Mouse (Mus musculus) urinary bladder, postnatal 10 days (tissue): ENCODE data around the gene Tnrc6b.

Experiments
- DNase-seq: peaks from one replicate; pipeline ENCODE4 v3.0.0; 2022; ENCODE audit warnings: low spot score

Tnrc6b gene

GRCm38 (mm10) chr15:80710608-80711363, at the start of gene Tnrc6b:
Gene Tnrc6b (plus strand): TSS chr15:80711313.
- DNase-seq = peak; percentile 96

GRCm38 (mm10) chr15:80664444-80664843, 46.7 kb upstream of the Tnrc6b start:
- no peak for DNase-seq

GRCm38 (mm10) chr15:80671295-80672252, 39.5 kb upstream of the Tnrc6b start, which contains the start of gene Fam83f:
Gene Fam83f (plus strand): TSS chr15:80671847.
- DNase-seq = no peak

GRCm38 (mm10) chr15:80672810-80673209, 38.3 kb upstream of the Tnrc6b start:
- DNase-seq = no peak

- no peak for DNase-seq
These were observed 37.6 kb upstream of the Tnrc6b start for GRCm38 (mm10) chr15:80673337-80674095.

- no peak for DNase-seq
These were observed 36.4 kb upstream of the Tnrc6b start for GRCm38 (mm10) chr15:80674700-80675099.

GRCm38 (mm10) chr15:80679515-80680215, 31.4 kb upstream of the Tnrc6b start:
- DNase-seq = no peak

- DNase-seq = no peak
These were observed 30.6 kb upstream of the Tnrc6b start for GRCm38 (mm10) chr15:80680347-80681030.

- no peak for DNase-seq
These were observed 29.6 kb upstream of the Tnrc6b start for GRCm38 (mm10) chr15:80681466-80681881.

- DNase-seq = no peak
These were observed 28.8 kb upstream of the Tnrc6b start for GRCm38 (mm10) chr15:80682343-80682742.

GRCm38 (mm10) chr15:80683151-80683550, 28.0 kb upstream of the Tnrc6b start:
- no peak for DNase-seq

GRCm38 (mm10) chr15:80683990-80684389, 27.1 kb upstream of the Tnrc6b start:
- no peak for DNase-seq

GRCm38 (mm10) chr15:80684786-80685602, 26.1 kb upstream of the Tnrc6b start:
- DNase-seq = no peak

GRCm38 (mm10) chr15:80685603-80685895, 25.6 kb upstream of the Tnrc6b start:
- no peak for DNase-seq

GRCm38 (mm10) chr15:80688536-80688935, 22.6 kb upstream of the Tnrc6b start:
- DNase-seq = no peak

GRCm38 (mm10) chr15:80693492-80693891, 17.6 kb upstream of the Tnrc6b start:
- DNase-seq = no peak

GRCm38 (mm10) chr15:80694125-80694910, 16.8 kb upstream of the Tnrc6b start:
- DNase-seq = no peak

GRCm38 (mm10) chr15:80697564-80697963, 13.5 kb upstream of the Tnrc6b start:
- DNase-seq = no peak
